Mouse (Mus musculus) liver, embryonic 15.5 days (tissue): ENCODE results near the gene Zap70. TPM values are rescaled to one million over a fixed set of nuclear protein-coding genes. Genes with fewer than 3 reads are reported as not detected.

Experiments
- ATAC-seq: fragments of 200-750 bp; cut with Nextera tagmentation; 2 replicates; pipeline ENCODE4 v1.8.0; 2017; ENCODE audit warnings: moderate number of reproducible peaks, mild to moderate bottlenecking, moderate library complexity; ENCODE audit not compliant: insufficient read depth
- H3K27ac ChIP-seq: fragments of 300-500 bp; sonication (generic); replicated peaks from 2 replicates; pipeline ENCODE4 v1.5.1; 2015; ENCODE audit warnings: mild to moderate bottlenecking, inconsistent platforms
- H3K27me3 ChIP-seq: fragments of 300-500 bp; sonication (generic); 2 replicates; pipeline ENCODE4 v1.6.1; 2015; ENCODE audit warnings: mild to moderate bottlenecking, inconsistent platforms
- H3K36me3 ChIP-seq: fragments of 300-500 bp; sonication (generic); replicated peaks from 2 replicates; pipeline ENCODE4 v1.6.1; 2015; ENCODE audit warnings: moderate library complexity, mild to moderate bottlenecking, inconsistent platforms
- H3K4me1 ChIP-seq: fragments of 300-500 bp; sonication (generic); replicated peaks from 2 replicates; pipeline ENCODE4 v1.6.1; 2015; ENCODE audit warnings: inconsistent platforms
- H3K4me2 ChIP-seq: fragments of 300-500 bp; sonication (generic); 2 replicates; pipeline ENCODE4 v1.6.1; 2015; ENCODE audit warnings: moderate library complexity, mild to moderate bottlenecking, inconsistent platforms
- H3K4me3 ChIP-seq: fragments of 300-500 bp; sonication (generic); replicated peaks from 2 replicates; pipeline ENCODE4 v1.5.1; 2015; ENCODE audit warnings: mild to moderate bottlenecking, inconsistent platforms
- H3K9ac ChIP-seq: fragments of 300-500 bp; sonication (generic); 2 replicates; pipeline ENCODE4 v1.6.1; 2015; ENCODE audit warnings: moderate library complexity, mild to moderate bottlenecking, inconsistent platforms
- H3K9me3 ChIP-seq: fragments of 300-500 bp; sonication (generic); replicated peaks from 2 replicates; pipeline ENCODE4 v1.6.1; 2016; ENCODE audit warnings: inconsistent platforms
- WGBS: fragments of 180-500 bp; shearing (Covaris S2); methylation state at CpG from one replicate; pipeline ENCODE4 v1.1.7; 2015; ENCODE audit warnings: mixed read lengths; ENCODE audit not compliant: insufficient replicate concordance; 5-methylcytosine and 5-hydroxymethylcytosine counted together
- polyA plus RNA-seq: library from polyadenylated mRNA; unstranded; fragments of >200 nt; fragmentation: Nextera tagmentation; extraction: Ambion mirVana; gene quantifications from 2 replicates; pipeline ENCODE4 v1.2.1, GENCODE M21; 2015

Gene Zap70
- polyA plus RNA-seq, result 0.13 and 0.15 TPM in 2 replicates

DNA sequence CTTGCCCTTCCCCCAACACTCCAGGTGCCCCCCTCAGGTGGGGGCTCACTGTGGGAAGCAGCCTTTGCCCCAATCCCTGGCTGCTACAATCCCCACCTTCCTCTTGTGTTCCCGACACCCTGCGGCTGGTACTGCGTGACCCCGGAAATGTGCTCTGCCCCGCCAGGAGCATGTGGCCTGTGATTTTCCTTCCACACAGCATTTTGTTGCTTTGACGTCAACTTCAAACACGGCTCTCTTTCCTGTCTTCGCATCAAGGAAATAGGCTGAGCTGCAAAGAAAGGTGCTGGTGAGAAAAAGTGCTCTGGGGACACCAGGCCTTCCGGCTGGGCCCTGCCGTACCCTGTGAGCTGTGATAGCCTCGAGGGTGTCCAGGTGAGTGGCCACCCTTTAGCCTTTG, at the start of gene Zap70:
Gene Zap70 (plus strand): TSS at position 231 of the 400 bp plus-strand sequence.
- Histone ChIP-seq H3K27ac (no peak within 1 kb of the TSS), H3K9me3 (no peaks in the 10 kb centered on the region), H3K4me3 (no peak within 1 kb of the TSS), H3K4me2 (no peak within 1 kb of the TSS), H3K27me3 (no peaks in the 10 kb centered on the region), H3K36me3 (no peaks in the 10 kb centered on the region), H3K9ac (no peak within 1 kb of the TSS), H3K4me1 (no peaks in the 10 kb centered on the region)
- no peak for ATAC-seq
- 68% methylated on average over 11 of the region's 11 CpGs for WGBS

- Histone ChIP-seq H3K36me3 (no peaks in the 10 kb centered on the region), H3K9me3 (no peaks in the 10 kb centered on the region), H3K27me3 (no peaks in the 10 kb centered on the region), H3K27ac (no peak within 1 kb of the TSS), H3K4me2 (no peak within 1 kb of the TSS), H3K9ac (no peak within 1 kb of the TSS), H3K4me3 (no peak within 1 kb of the TSS), H3K4me1 (peaks cover 8% of the 10 kb centered on the region)
- WGBS, result 53% methylated on average over 5 of the region's 5 CpGs
- ATAC-seq, result no peak
These were observed 47.3 kb upstream of the Zap70 start, which contains the start of gene Actr1b for GRCm38 (mm10) chr1:36714311-36714710. Actr1b (minus strand) TSS chr1:36714422.

GRCm38 (mm10) chr1:36718786-36719185, 42.8 kb upstream of the Zap70 start:
- no peak for ATAC-seq
- 27% methylated on average over 1 of the region's 1 CpGs for WGBS
- Histone ChIP-seq H3K4me2 (no peak overlapping the region), H3K9me3 (no peaks in the 10 kb centered on the region), H3K27me3 (no peaks in the 10 kb centered on the region), H3K9ac (no peak overlapping the region), H3K36me3 (no peaks in the 10 kb centered on the region), H3K4me3 (no peak overlapping the region), H3K4me1 (no peaks in the 10 kb centered on the region), H3K27ac (no peak overlapping the region)

DNA sequence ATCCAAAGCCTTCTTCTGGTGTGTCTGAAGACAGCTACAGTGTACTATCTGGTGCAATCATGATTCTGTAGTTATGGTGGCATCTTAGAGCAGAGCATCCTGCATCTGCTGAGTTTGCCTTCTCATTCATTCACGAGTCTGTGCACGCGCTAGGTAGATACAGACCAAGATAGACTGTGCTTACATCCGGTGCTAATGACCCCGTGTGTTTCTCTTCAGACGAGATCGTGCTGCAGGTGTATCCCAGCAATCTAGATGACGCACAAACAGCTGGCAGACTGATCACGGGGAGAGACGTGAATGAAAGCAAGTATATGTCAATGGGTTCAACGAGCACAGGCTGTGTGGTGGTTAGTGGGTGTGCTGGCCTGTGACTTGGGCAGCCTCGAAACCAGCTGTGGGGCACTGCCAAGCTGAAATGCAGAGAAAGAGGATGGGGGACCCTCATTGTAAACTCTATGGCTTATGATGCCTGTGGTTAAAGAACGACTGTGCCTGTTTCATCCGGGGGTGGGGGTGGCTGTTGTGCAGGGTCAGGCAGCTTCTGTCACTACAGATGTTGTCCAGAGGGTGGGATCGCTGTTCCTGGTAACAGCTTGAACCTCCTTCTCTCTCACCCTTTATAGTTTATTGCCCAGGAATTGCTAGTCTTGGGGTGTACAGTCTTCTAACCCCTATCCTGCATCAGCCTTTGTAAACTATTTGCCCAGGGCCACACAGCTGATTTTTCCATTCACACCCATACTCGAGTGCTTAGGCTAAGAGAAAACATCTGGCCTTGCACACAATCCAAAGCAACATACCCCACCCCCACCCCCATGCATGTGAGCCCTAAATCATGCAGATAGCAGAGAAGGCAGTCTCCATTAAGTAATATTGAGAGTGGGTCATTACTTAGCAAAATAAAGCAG, 38.2 kb upstream of the Zap70 start:
- Histone ChIP-seq H3K27me3 (no peaks in the 10 kb centered on the region), H3K9ac (no peak overlapping the region), H3K4me1 (no peaks in the 10 kb centered on the region), H3K27ac (no peak overlapping the region), H3K36me3 (no peaks in the 10 kb centered on the region), H3K9me3 (no peaks in the 10 kb centered on the region), H3K4me2 (no peak overlapping the region), H3K4me3 (no peak overlapping the region)
- WGBS, result 62% methylated on average over 16 of the region's 16 CpGs
- ATAC-seq, result no peak

DNA sequence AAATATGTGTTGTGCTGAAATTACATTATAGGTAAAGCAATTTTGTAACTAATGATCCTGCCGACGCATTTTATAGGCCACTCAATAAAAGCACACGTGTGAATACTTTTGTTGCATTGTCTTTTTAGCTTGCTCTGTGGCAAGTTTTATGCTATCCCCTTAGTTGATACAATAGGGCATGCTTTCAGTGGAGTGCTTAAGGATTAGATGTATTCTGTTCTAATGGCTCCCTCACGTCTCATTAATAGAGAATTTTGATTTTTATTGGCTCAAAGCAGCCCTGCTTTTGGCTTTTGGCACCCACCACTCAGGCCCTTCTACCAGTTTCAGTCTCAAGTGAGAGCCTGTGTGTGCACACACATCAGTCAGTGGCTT, 37.6 kb upstream of the Zap70 start:
- Histone ChIP-seq H3K9me3 (no peaks in the 10 kb centered on the region), H3K27me3 (no peaks in the 10 kb centered on the region), H3K4me1 (no peaks in the 10 kb centered on the region), H3K36me3 (no peaks in the 10 kb centered on the region), H3K27ac (no peak overlapping the region), H3K9ac (no peak overlapping the region), H3K4me3 (no peak overlapping the region), H3K4me2 (no peak overlapping the region)
- no peak for ATAC-seq
- 73% methylated on average over 4 of the region's 4 CpGs for WGBS

- Histone ChIP-seq H3K4me3 (no peak overlapping the region), H3K4me2 (no peak overlapping the region), H3K9me3 (no peaks in the 10 kb centered on the region), H3K36me3 (no peaks in the 10 kb centered on the region), H3K27ac (no peak overlapping the region), H3K27me3 (peaks cover 7% of the 10 kb centered on the region), H3K9ac (no peak overlapping the region), H3K4me1 (no peaks in the 10 kb centered on the region)
- no peak for ATAC-seq
- WGBS, result 8% methylated on average over 4 of the region's 4 CpGs
These were observed 24.3 kb upstream of the Zap70 start for GRCm38 (mm10) chr1:36737300-36737699.

DNA sequence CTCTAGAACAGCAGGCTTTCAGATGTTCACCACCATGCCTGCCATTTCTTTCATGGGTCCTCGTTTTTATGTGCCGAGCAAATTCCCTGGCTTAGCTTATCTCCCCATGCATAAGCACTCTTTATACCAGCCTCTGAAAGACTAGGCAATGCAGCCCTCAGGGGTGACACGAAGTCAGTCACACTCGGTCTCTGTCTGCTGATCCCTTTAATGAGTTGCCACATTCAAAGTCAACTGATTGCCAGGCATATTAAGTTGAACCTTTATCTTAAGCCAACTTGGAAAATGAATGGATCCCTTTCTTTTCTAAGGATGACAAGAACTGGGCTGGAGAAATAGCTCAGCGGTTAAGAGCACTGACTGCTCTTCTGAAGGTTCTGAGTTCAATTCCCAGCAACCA, 22.4 kb upstream of the Zap70 start:
- no peak overlapping the region for H3K27ac ChIP-seq
- peaks cover 20% of the 10 kb centered on the region for H3K27me3 ChIP-seq
- H3K9me3 ChIP-seq, result no peaks in the 10 kb centered on the region
- ATAC-seq, result no peak
- no peak overlapping the region for H3K9ac ChIP-seq
- no peaks in the 10 kb centered on the region for H3K36me3 ChIP-seq
- 63% methylated on average over 5 of the region's 5 CpGs for WGBS
- no peak overlapping the region for H3K4me2 ChIP-seq
- H3K4me1 ChIP-seq, result no peaks in the 10 kb centered on the region
- H3K4me3 ChIP-seq, result no peak overlapping the region

GRCm38 (mm10) chr1:36743046-36743445, 18.6 kb upstream of the Zap70 start:
- Histone ChIP-seq H3K36me3 (no peaks in the 10 kb centered on the region), H3K4me3 (no peak overlapping the region), H3K4me1 (no peaks in the 10 kb centered on the region), H3K9me3 (no peaks in the 10 kb centered on the region), H3K27me3 (peaks cover 20% of the 10 kb centered on the region; the same call in 1 of the 2 replicates), H3K4me2 (no peak overlapping the region), H3K27ac (no peak overlapping the region), H3K9ac (no peak overlapping the region)
- WGBS, result 45% methylated on average over 9 of the region's 9 CpGs
- no peak for ATAC-seq

GRCm38 (mm10) chr1:36744268-36744944, 17.2 kb upstream of the Zap70 start:
- Histone ChIP-seq H3K27me3 (peaks cover 20% of the 10 kb centered on the region; the same call in 1 of the 2 replicates), H3K4me1 (no peaks in the 10 kb centered on the region), H3K4me2 (peak overlapping the region; percentile 33; the same call in 1 of the 2 replicates), H3K27ac (no peak overlapping the region), H3K9ac (no peak overlapping the region), H3K36me3 (no peaks in the 10 kb centered on the region), H3K4me3 (no peak overlapping the region), H3K9me3 (no peaks in the 10 kb centered on the region)
- WGBS, result 26% methylated on average over 17 of the region's 17 CpGs
- ATAC-seq, result no peak

DNA sequence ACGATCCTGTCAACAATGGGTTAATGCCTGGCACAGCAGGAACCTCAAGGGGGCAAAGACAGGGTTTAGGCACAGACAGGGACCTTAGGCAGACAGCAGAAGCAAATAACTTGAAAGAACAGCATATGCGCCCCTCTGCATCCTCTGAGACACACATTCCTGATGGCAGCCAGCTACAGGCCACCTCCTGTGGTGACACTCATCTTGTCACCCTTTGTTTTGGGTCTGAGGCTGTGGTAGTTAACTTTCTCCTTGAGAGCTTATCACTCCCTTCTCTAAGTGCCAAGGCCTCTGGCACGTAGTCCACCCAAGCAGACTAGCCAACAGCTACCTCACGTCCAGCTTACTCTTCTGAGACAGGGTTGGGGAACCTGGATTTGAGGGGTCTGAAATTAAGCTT, 15.9 kb upstream of the Zap70 start:
- H3K9me3 ChIP-seq, result no peaks in the 10 kb centered on the region
- peaks cover 17% of the 10 kb centered on the region; the same call in 1 of the 2 replicates for H3K27me3 ChIP-seq
- H3K4me2 ChIP-seq, result no peak overlapping the region
- 61% methylated on average over 4 of the region's 4 CpGs for WGBS
- no peak overlapping the region for H3K9ac ChIP-seq
- H3K36me3 ChIP-seq, result no peaks in the 10 kb centered on the region
- H3K4me1 ChIP-seq, result no peaks in the 10 kb centered on the region
- no peak overlapping the region for H3K27ac ChIP-seq
- no peak overlapping the region for H3K4me3 ChIP-seq
- no peak for ATAC-seq

DNA sequence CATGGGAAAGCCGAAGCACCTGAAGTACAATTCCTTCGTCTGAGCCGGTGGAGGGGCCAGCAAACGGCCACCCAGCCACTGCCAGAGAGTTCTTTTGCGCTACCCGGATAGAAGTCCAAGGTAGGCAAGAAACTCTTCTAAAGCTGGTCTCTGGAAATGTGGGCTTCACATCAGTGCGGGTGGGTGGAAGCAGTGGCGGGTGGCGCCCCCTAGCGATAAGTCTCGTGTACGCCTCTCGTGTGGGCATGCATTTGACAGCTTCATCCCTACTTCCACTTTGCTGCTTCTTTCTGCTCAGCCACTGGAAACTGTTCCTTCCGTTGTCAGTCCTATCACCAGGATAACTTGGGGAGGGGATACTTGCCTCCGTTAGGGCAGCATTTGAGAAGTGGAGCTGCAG, 15.1 kb upstream of the Zap70 start:
- no peaks in the 10 kb centered on the region for H3K9me3 ChIP-seq
- no peaks in the 10 kb centered on the region for H3K36me3 ChIP-seq
- peaks cover 16% of the 10 kb centered on the region; the same call in 1 of the 2 replicates for H3K27me3 ChIP-seq
- H3K4me1 ChIP-seq, result no peaks in the 10 kb centered on the region
- H3K4me2 ChIP-seq, result no peak overlapping the region
- H3K4me3 ChIP-seq, result no peak overlapping the region
- ATAC-seq, result no peak
- H3K27ac ChIP-seq, result no peak overlapping the region
- WGBS, result 44% methylated on average over 15 of the region's 15 CpGs
- H3K9ac ChIP-seq, result no peak overlapping the region
